Mouse (Mus musculus) intestine, postnatal 0 days (tissue): ENCODE measurements around the gene B4galnt1. TPM values are rescaled to one million over a fixed set of nuclear protein-coding genes. Genes with fewer than 3 reads are reported as not detected.

Source experiments
- ATAC-seq: fragments of 200-750 bp; cut with Nextera tagmentation; 2 replicates; pipeline ENCODE4 v1.8.0; 2017; ENCODE audit warnings: mild to moderate bottlenecking, moderate TSS enrichment, moderate library complexity
- H3K27ac ChIP-seq: fragments of 300-500 bp; sonication (generic); 2 replicates; pipeline ENCODE4 v1.5.1; 2014; ENCODE audit warnings: mild to moderate bottlenecking, low read depth, low read length, moderate library complexity
- H3K27me3 ChIP-seq: fragments of 300-500 bp; sonication (generic); replicated peaks from 2 replicates; pipeline ENCODE4 v1.6.1; 2014; ENCODE audit warnings: low read length, mixed read lengths; ENCODE audit not compliant: control insufficient read depth, insufficient read depth
- H3K36me3 ChIP-seq: fragments of 300-500 bp; sonication (generic); 2 replicates; pipeline ENCODE4 v1.6.1; 2014; ENCODE audit warnings: mild to moderate bottlenecking, moderate library complexity; ENCODE audit not compliant: control insufficient read depth, insufficient read depth
- H3K4me1 ChIP-seq: fragments of 300-500 bp; sonication (generic); replicated peaks from 2 replicates; pipeline ENCODE4 v1.6.1; 2014; ENCODE audit warnings: antibody characterized with exemption, low read length, mixed read lengths; ENCODE audit not compliant: control insufficient read depth, insufficient read depth
- H3K4me2 ChIP-seq: fragments of 300-500 bp; sonication (generic); replicated peaks from 2 replicates; pipeline ENCODE4 v1.6.1; 2014; ENCODE audit warnings: low read depth, mild to moderate bottlenecking, moderate library complexity
- H3K4me3 ChIP-seq: fragments of 300-500 bp; sonication (generic); 2 replicates; pipeline ENCODE4 v1.5.1; 2014; ENCODE audit warnings: low read depth, low read length
- H3K9ac ChIP-seq: fragments of 300-500 bp; sonication (generic); 2 replicates; pipeline ENCODE4 v1.6.1; 2014; ENCODE audit warnings: mild to moderate bottlenecking, low read depth, low read length
- H3K9me3 ChIP-seq: fragments of 300-500 bp; sonication (generic); 2 replicates; pipeline ENCODE4 v1.6.1; 2016; ENCODE audit warnings: mixed run types; ENCODE audit not compliant: control insufficient read depth
- CTCF ChIP-seq: sonication (generic); IDR thresholded peaks from 2 replicates; pipeline ENCODE4 v1.5.1; 2016; ENCODE audit warnings: low read depth, mild to moderate bottlenecking, control low read depth, antibody characterized with exemption, moderate library complexity
- WGBS: fragments of 180-500 bp; shearing (Covaris S2); extraction: QIAGEN DNeasy Blood & Tissue Kit; methylation state at CpG from one replicate; pipeline ENCODE4 v1.1.7; 2014; 5-methylcytosine and 5-hydroxymethylcytosine counted together
- polyA plus RNA-seq: library from polyadenylated mRNA; unstranded; fragments of >200 nt; fragmentation: Nextera tagmentation; extraction: Ambion mirVana; gene quantifications from 2 replicates; pipeline ENCODE4 v1.2.1, GENCODE M21; 2015

Gene B4galnt1
- polyA plus RNA-seq, 1 experiment from 2014 or later = 34.1 TPM

GRCm38 (mm10) chr10:127213272-127213671, 48.2 kb downstream of the B4galnt1 start:
- no peak for TF ChIP-seq CTCF
- Histone ChIP-seq H3K4me1 (0 out of 2 replicates have a peak, but pooled peaks cover 5% of the 10 kb centered on the region), H3K9ac (no peak overlapping the region), H3K9me3 (no peaks in the 10 kb centered on the region), H3K4me3 (no peak overlapping the region), H3K36me3 (no peaks in the 10 kb centered on the region), H3K4me2 (no peak overlapping the region), H3K27me3 (no peaks in the 10 kb centered on the region), H3K27ac (no peak overlapping the region)
- WGBS = 84% methylated on average over 8 of the region's 8 CpGs
- no peak for ATAC-seq

DNA sequence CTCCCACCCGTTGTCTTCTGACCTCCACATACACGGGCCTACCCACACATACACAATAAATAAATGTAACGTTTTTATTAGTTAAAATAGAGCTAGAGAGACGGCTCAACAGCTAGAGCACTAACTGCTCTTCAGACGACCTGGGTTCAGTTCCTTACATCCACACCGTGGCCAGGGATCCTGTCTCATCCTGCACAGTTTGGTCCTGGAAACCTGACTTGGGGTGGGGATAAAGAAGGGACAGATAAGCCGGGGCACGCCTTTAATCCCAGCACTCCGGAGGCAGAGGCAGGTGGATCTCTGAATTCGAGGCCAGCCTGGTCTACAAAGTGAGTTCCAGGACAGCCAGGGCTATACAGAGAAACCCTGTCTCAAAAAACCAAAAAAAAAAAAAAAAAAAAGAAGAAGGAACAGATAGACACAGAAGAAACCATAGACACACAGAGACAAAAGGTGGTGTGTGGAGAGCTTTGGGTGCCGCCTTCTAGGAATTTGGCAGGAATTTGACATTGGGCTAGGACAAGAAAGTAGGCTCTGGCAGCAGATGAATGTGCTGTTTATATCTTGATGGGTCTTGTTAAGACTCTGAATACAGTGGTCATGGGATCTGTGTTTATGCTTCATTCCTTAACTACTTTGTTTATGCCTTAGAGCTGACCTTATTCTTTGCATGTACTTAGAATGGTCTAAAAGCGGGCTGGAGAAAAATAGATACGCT, 48.8 kb downstream of the B4galnt1 start:
- Histone ChIP-seq H3K4me3 (no peak overlapping the region), H3K4me1 (0 out of 2 replicates have a peak, but pooled peaks cover 5% of the 10 kb centered on the region), H3K36me3 (no peaks in the 10 kb centered on the region), H3K27me3 (no peaks in the 10 kb centered on the region), H3K27ac (no peak overlapping the region), H3K9ac (no peak overlapping the region), H3K4me2 (no peak overlapping the region), H3K9me3 (no peaks in the 10 kb centered on the region)
- ATAC-seq = no peak
- 81% methylated on average over 13 of the region's 13 CpGs for WGBS
- TF ChIP-seq CTCF = no peak

DNA sequence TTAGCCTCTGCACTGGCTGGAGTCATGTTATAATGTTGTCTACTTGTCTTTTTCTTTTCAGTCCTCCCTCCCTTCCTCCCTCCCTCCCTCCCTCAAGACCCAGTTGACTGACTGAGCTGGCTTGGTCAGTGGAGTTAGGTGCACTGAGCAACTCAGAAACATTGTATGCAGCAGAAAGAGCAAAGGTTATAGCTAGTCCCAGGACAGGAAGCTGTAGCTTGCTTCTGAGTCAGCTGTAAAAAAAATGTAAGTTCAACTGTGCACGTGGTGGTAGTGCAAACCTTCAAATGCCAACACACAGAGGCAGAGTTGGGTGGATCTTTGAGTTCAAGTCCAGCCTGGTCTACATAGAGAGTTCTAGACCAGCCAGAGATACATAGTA, 49.4 kb downstream of the B4galnt1 start:
- WGBS = 6% methylated on average over 1 of the region's 1 CpGs
- peak; percentile 9; the same call in 1 of the 2 replicates for ATAC-seq
- Histone ChIP-seq H3K4me1 (0 out of 2 replicates have a peak, but pooled peaks cover 5% of the 10 kb centered on the region), H3K9ac (no peak overlapping the region), H3K9me3 (no peaks in the 10 kb centered on the region), H3K36me3 (no peaks in the 10 kb centered on the region), H3K4me3 (no peak overlapping the region), H3K4me2 (no peak overlapping the region), H3K27ac (no peak overlapping the region), H3K27me3 (no peaks in the 10 kb centered on the region)
- no peak for TF ChIP-seq CTCF

- no peaks in the 10 kb centered on the region for H3K4me1 ChIP-seq
- no peak overlapping the region for H3K27ac ChIP-seq
- H3K9me3 ChIP-seq = peaks cover 4% of the 10 kb centered on the region; the same call in 1 of the 2 replicates
- no peak overlapping the region for H3K4me3 ChIP-seq
- H3K4me2 ChIP-seq = no peak overlapping the region
- TF ChIP-seq CTCF = no peak
- H3K27me3 ChIP-seq = no peaks in the 10 kb centered on the region
- no peak for ATAC-seq
- 90% methylated on average over 11 of the region's 11 CpGs for WGBS
- no peak overlapping the region for H3K9ac ChIP-seq
- no peaks in the 10 kb centered on the region for H3K36me3 ChIP-seq
Observed at GRCm38 (mm10) chr10:127216456-127216855, 51.4 kb downstream of the B4galnt1 start.

DNA sequence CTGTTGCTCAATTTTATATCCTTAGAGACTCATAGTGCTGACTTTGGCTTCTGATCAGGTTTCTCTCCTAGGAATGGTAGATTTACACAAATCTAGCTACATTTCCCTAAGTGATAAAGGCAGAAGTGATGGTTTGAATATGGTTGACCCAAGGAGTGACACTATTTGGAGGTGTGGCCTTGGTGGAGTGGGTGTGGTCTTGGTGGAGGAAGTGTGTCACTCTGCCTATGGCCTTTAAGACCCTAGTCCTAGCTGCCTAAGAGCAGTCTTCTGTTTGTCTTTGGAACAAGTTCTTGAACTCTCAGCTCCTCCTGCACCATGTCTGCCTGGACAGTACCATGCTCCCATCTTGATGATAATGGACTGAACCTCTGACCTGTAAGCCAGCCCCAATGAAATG, 52.2 kb downstream of the B4galnt1 start:
- no peak overlapping the region for H3K27ac ChIP-seq
- H3K4me3 ChIP-seq = no peak overlapping the region
- peaks cover 4% of the 10 kb centered on the region; the same call in 1 of the 2 replicates for H3K9me3 ChIP-seq
- no peaks in the 10 kb centered on the region for H3K4me1 ChIP-seq
- no peak for TF ChIP-seq CTCF
- H3K27me3 ChIP-seq = no peaks in the 10 kb centered on the region
- H3K36me3 ChIP-seq = no peaks in the 10 kb centered on the region
- no peak for ATAC-seq
- no peak overlapping the region for H3K4me2 ChIP-seq
- H3K9ac ChIP-seq = no peak overlapping the region

GRCm38 (mm10) chr10:127218339-127218738, 53.3 kb downstream of the B4galnt1 start:
- no peaks in the 10 kb centered on the region for H3K4me1 ChIP-seq

More at GRCm38 (mm10) chr10:127218339-127218738, 53.3 kb downstream of the B4galnt1 start:
- no peaks in the 10 kb centered on the region for H3K27me3 ChIP-seq
- H3K9ac ChIP-seq = no peak overlapping the region
- WGBS = 93% methylated on average over 2 of the region's 2 CpGs
- H3K9me3 ChIP-seq = peaks cover 4% of the 10 kb centered on the region; the same call in 1 of the 2 replicates
- no peak overlapping the region for H3K27ac ChIP-seq
- no peak for TF ChIP-seq CTCF
- no peak overlapping the region for H3K4me3 ChIP-seq
- ATAC-seq = no peak
- no peak overlapping the region for H3K4me2 ChIP-seq
- no peaks in the 10 kb centered on the region for H3K36me3 ChIP-seq

Other genes with a start within 250 kb of the B4galnt1 start
- 43.1 and 46.7 TPM in 2 replicates for gene Ctdsp2, start 186.5 kb upstream of the B4galnt1 start, polyA plus RNA-seq
- gene Avil, start 164.5 kb upstream of the B4galnt1 start, polyA plus RNA-seq = 0.20 and 0.52 TPM in 2 replicates
- gene Tsfm, start 134.4 kb upstream of the B4galnt1 start, polyA plus RNA-seq = 42.4 and 43.7 TPM in 2 replicates
- gene Mettl1, start 123.8 kb upstream of the B4galnt1 start, polyA plus RNA-seq = 19.8 and 22.1 TPM in 2 replicates
- gene Eef1akmt3, start 123.7 kb upstream of the B4galnt1 start, polyA plus RNA-seq = 0.16 and 0.17 TPM in 2 replicates
- not detected in 2 replicates for gene Cyp27b1, start 117.0 kb upstream of the B4galnt1 start, polyA plus RNA-seq
- 0.91 and 1.1 TPM in 2 replicates for gene March9, start 105.0 kb upstream of the B4galnt1 start, polyA plus RNA-seq
- 500 and 515 TPM in 2 replicates for gene Cdk4, start 101.7 kb upstream of the B4galnt1 start, polyA plus RNA-seq
- gene Tspan31, start 95.0 kb upstream of the B4galnt1 start, polyA plus RNA-seq = 264 and 300 TPM in 2 replicates
- 0.07 and 0.20 TPM in 2 replicates for gene Agap2, start 89.9 kb upstream of the B4galnt1 start, polyA plus RNA-seq
- gene Os9, start 44.1 kb upstream of the B4galnt1 start, polyA plus RNA-seq = 113 and 116 TPM in 2 replicates
- gene Slc26a10, start 15.4 kb downstream of the B4galnt1 start, polyA plus RNA-seq = 0.52 and 0.65 TPM in 2 replicates
- 14.4 and 15.1 TPM in 2 replicates for gene Arhgef25, start 24.9 kb downstream of the B4galnt1 start, polyA plus RNA-seq
- gene Dtx3, start 30.5 kb downstream of the B4galnt1 start, polyA plus RNA-seq = 22.2 and 24.6 TPM in 2 replicates
- 43.0 and 47.0 TPM in 2 replicates for gene Pip4k2c, start 46.4 kb downstream of the B4galnt1 start, polyA plus RNA-seq
- 2.7 and 3.7 TPM in 2 replicates for gene Kif5a, start 98.1 kb downstream of the B4galnt1 start, polyA plus RNA-seq
- 143 and 147 TPM in 2 replicates for gene Dctn2, start 101.1 kb downstream of the B4galnt1 start, polyA plus RNA-seq
- 8.7 and 12.8 TPM in 2 replicates for gene Mbd6, start 123.8 kb downstream of the B4galnt1 start, polyA plus RNA-seq
- gene Mars, start 146.6 kb downstream of the B4galnt1 start, polyA plus RNA-seq = 47.2 and 50.7 TPM in 2 replicates
- gene Arhgap9, start 156.7 kb downstream of the B4galnt1 start, polyA plus RNA-seq = 9.5 and 12.0 TPM in 2 replicates
- gene Gli1, start 176.7 kb downstream of the B4galnt1 start, polyA plus RNA-seq = 2.0 TPM in 2 replicates
- 0.04 TPM in 1 of 2 replicates, not detected in the other for gene Inhbe, start 189.2 kb downstream of the B4galnt1 start, polyA plus RNA-seq
- gene Inhbc, start 205.2 kb downstream of the B4galnt1 start, polyA plus RNA-seq = not detected in 2 replicates
- gene R3hdm2, start 215.1 kb downstream of the B4galnt1 start, polyA plus RNA-seq = 19.4 and 21.8 TPM in 2 replicates